ENCODE assay signal across 25 mouse cellular contexts in the genomic region with DNA sequence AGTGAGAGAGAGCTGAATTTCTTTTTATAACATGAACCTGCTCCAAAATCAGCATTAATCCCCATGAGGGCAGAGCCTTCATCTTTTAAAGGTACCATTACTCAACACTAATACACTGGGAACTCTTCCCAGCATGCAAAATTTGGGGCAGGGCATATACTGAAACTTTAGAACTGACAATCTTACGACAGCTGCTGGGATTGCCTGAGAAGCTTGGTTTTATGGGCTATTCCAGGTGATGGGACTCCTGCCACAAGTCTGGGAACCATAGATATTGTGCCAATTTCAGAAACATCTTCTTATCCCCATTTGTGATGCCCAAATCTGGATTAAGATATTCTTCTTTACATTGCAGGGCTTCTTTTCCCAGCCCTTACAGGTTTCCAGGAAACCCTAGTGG.
DNase-seq lines count a peak whose midpoint lies in the region; ATAC-seq and TF ChIP-seq lines count a peak whose summit lies in the region.
"Had no signal": no experiment of that assay in that cellular context is flagged by ENCODE, and none has a peak within 500 bp of the region (broad histone marks: within the 10 kb centered on the region; RNA-seq: fewer than 3 reads in every experiment).

No protein-coding gene starts in this region.

- no peak overlapping the region for H3K4me2 ChIP-seq in embryonic facial prominence, embryonic 14.5 days (ENCODE audit: low read depth, low read length)
- H3K4me2 ChIP-seq in myocyte (ENCODE audit: low read depth): peak overlapping the region; percentile 98
- H3K4me2 ChIP-seq: embryonic facial prominence, embryonic 12.5 days; embryonic facial prominence, embryonic 15.5 days; forebrain, embryonic 12.5 days had no signal

- H3K79me3 ChIP-seq in C2C12 (ENCODE audit: low read depth): no peaks in the 10 kb centered on the region

- no peak for TF ChIP-seq POLR2A in myocyte (IDR thresholded peaks at IDR 0.05; ENCODE audit: insufficient read length, low read depth)

- no peaks in the 10 kb centered on the region for H3K79me2 ChIP-seq in C2C12 (ENCODE audit: control insufficient read depth, insufficient read depth)
- no peaks in the 10 kb centered on the region for H3K79me2 ChIP-seq in myocyte (ENCODE audit: control insufficient read depth, insufficient read depth)

- DNase-seq in embryonic facial prominence, embryonic 14.5 days (ENCODE audit: low spot score): peak; percentile 15
- DNase-seq in embryonic facial prominence, embryonic 10.5 days (ENCODE audit: low spot score): no peak
- peak; percentile 17 for DNase-seq in gastrocnemius, adult 2 months
- no peak for DNase-seq in gastrocnemius, postnatal 10 days
- no peak for DNase-seq in cerebellum, postnatal 36 days
- DNase-seq: adrenal gland, adult 8-10 months; adrenal gland, postnatal 14 days; adrenal gland, postnatal 36 days; B cell, adult 2 months; cerebellum, adult 11-12 months; cerebellum, adult 2 months; cerebellum, postnatal 10 days; cerebellum, postnatal 25 days; embryo, embryonic 11 days had no signal

- no peaks in the 10 kb centered on the region for H3K36me3 ChIP-seq in embryonic facial prominence, embryonic 14.5 days (ENCODE audit: control insufficient read depth, insufficient read depth, low read length)
- no peaks in the 10 kb centered on the region for H3K36me3 ChIP-seq in embryonic facial prominence, embryonic 10.5 days (replicated peaks)
- H3K36me3 ChIP-seq in C2C12 (ENCODE audit: control insufficient read depth, insufficient read depth) (no peaks in the 10 kb centered on the region), myocyte (ENCODE audit: control insufficient read depth, insufficient read depth) (no peaks in the 10 kb centered on the region)
- H3K36me3 ChIP-seq: embryonic facial prominence, embryonic 12.5 days; embryonic facial prominence, embryonic 15.5 days; forebrain, embryonic 10.5 days; forebrain, embryonic 12.5 days had no signal

- H3K4me1 ChIP-seq in embryonic facial prominence, embryonic 14.5 days (ENCODE audit: control insufficient read depth, insufficient read depth, low read length): peaks cover 6% of the 10 kb centered on the region; the same call in 1 of the 2 replicates
- peaks cover 20% of the 10 kb centered on the region for H3K4me1 ChIP-seq in embryonic facial prominence, embryonic 10.5 days

- WGBS in embryonic facial prominence, embryonic 14.5 days: 53% methylated on average over 1 of the region's 1 CpGs
- 91% methylated on average over 1 of the region's 1 CpGs for WGBS in embryonic facial prominence, embryonic 10.5 days

- no peak overlapping the region for H3K4me3 ChIP-seq in embryonic facial prominence, embryonic 14.5 days (ENCODE audit: low read depth, low read length)
- no peak overlapping the region for H3K4me3 ChIP-seq in embryonic facial prominence, embryonic 10.5 days
- H3K4me3 ChIP-seq in gastrocnemius, adult 2 months: no peak overlapping the region
- H3K4me3 ChIP-seq in C2C12 (ENCODE audit: insufficient read depth, poor library complexity, severe bottlenecking) (no peak overlapping the region), myocyte (no peak overlapping the region)
- H3K4me3 ChIP-seq: embryonic facial prominence, embryonic 12.5 days; embryonic facial prominence, embryonic 15.5 days; erythroblast, embryonic 14.5 days; forebrain, embryonic 10.5 days; forebrain, embryonic 12.5 days had no signal

- no peak overlapping the region for H3ac ChIP-seq in C2C12 (ENCODE audit: control insufficient read depth, insufficient read length, low read depth)
- no peak overlapping the region for H3ac ChIP-seq in myocyte (ENCODE audit: control insufficient read depth, insufficient read length)

- H3K9ac ChIP-seq in embryonic facial prominence, embryonic 14.5 days (ENCODE audit: low read depth, low read length): no peak overlapping the region
- H3K9ac ChIP-seq: embryonic facial prominence, embryonic 12.5 days; embryonic facial prominence, embryonic 15.5 days; forebrain, embryonic 12.5 days had no signal

- H3K27ac ChIP-seq in embryonic facial prominence, embryonic 14.5 days (replicated peaks; ENCODE audit: low read depth, low read length): no peak overlapping the region
- H3K27ac ChIP-seq in embryonic facial prominence, embryonic 10.5 days (replicated peaks): no peak overlapping the region
- H3K27ac ChIP-seq in gastrocnemius, adult 2 months: 0 out of 2 replicates have a peak overlapping the region, but pooled peaks have one; percentile 85
- H3K27ac ChIP-seq: embryonic facial prominence, embryonic 15.5 days; forebrain, embryonic 10.5 days; forebrain, embryonic 12.5 days had no signal

- no peaks in the 10 kb centered on the region for H3K27me3 ChIP-seq in embryonic facial prominence, embryonic 14.5 days (replicated peaks; ENCODE audit: control insufficient read depth, insufficient read depth, low read length)
- H3K27me3 ChIP-seq in embryonic facial prominence, embryonic 10.5 days (replicated peaks; ENCODE audit: low read depth, poor library complexity, severe bottlenecking): no peaks in the 10 kb centered on the region; the same call in 1 of the 2 replicates
- H3K27me3 ChIP-seq in C2C12 (ENCODE audit: control insufficient read depth, insufficient read depth, insufficient read length) (no peaks in the 10 kb centered on the region), myocyte (ENCODE audit: control insufficient read depth, insufficient read depth, insufficient read length) (no peaks in the 10 kb centered on the region)
- H3K27me3 ChIP-seq: embryonic facial prominence, embryonic 12.5 days; embryonic facial prominence, embryonic 15.5 days; Patski had no signal

- no peak for TF ChIP-seq CTCF in gastrocnemius, adult 2 months (IDR thresholded peaks at IDR 0.05)
- TF ChIP-seq CTCF in C2C12 (IDR thresholded peaks at IDR 0.05; ENCODE audit: control insufficient read depth, insufficient read depth, insufficient read length): no peak

- intact Hi-C loops in gastrocnemius, adult 2 months (cut with DNase I): loop anchor here (5.0 to 10.0 kb wide), 2 partner anchors 548 to 845 kb away; no protein-coding TSS in a partner anchor

- H3K9me3 ChIP-seq in embryonic facial prominence, embryonic 14.5 days (ENCODE audit: control insufficient read depth, low read length): no peaks in the 10 kb centered on the region
- H3K9me3 ChIP-seq in embryonic facial prominence, embryonic 10.5 days: no peaks in the 10 kb centered on the region
- H3K9me3 ChIP-seq: embryonic facial prominence, embryonic 12.5 days; embryonic facial prominence, embryonic 15.5 days; forebrain, embryonic 10.5 days; forebrain, embryonic 12.5 days had no signal

- no peak for ATAC-seq in embryonic facial prominence, embryonic 14.5 days (ENCODE audit: low read depth)
- ATAC-seq: activated CD4-positive, CD25-positive, alpha-beta regulatory T cell, adult 4 months; forebrain, embryonic 14.5 days; forebrain, embryonic 16.5 days; Patski had no signal

TF ChIP-seq in C2C12, 6 proteins besides CTCF, POLR2A, EP300 and RAD21:
- TF ChIP-seq MYOD1 (IDR thresholded peaks at IDR 0.05; ENCODE audit: control insufficient read depth, insufficient read length, low read depth) (peak; percentile 32), MAX (IDR thresholded peaks at IDR 0.05) (no peak)
TF ChIP-seq in C2C12: peak in this region for 1.

TF ChIP-seq in myocyte, 11 proteins besides CTCF, POLR2A, EP300 and RAD21:
- TF ChIP-seq CEBPB (IDR thresholded peaks at IDR 0.05; ENCODE audit: insufficient read depth, poor library complexity, severe bottlenecking) (0 out of 2 replicates have a peak, but pooled peaks have one; percentile 25), USF1 (IDR thresholded peaks at IDR 0.05; ENCODE audit: low read depth) (no peak), SRF (IDR thresholded peaks at IDR 0.05; ENCODE audit: control insufficient read depth, insufficient read length, low read depth) (no peak), MYOG (IDR thresholded peaks at IDR 0.05; ENCODE audit: control insufficient read depth in 1 of 3, insufficient read depth in 1 of 3, insufficient read length in 2 of 3, low read depth in 2 of 3) (peak in 2 of 3 experiments; percentile 32 to 74), E2F4 (IDR thresholded peaks at IDR 0.05; ENCODE audit: insufficient read depth) (no peak), REST (IDR thresholded peaks at IDR 0.05; ENCODE audit: insufficient read depth, insufficient read length) (no peak), MYOD1 (IDR thresholded peaks at IDR 0.05; ENCODE audit: control insufficient read depth in 1 of 3, insufficient read length in 2 of 3, low read depth in 2 of 3) (peak; percentile 77 to 89 (median 82)), TCF12 (IDR thresholded peaks at IDR 0.05; ENCODE audit: insufficient read depth, poor library complexity, severe bottlenecking) (peak; percentile 60), MAX (IDR thresholded peaks at IDR 0.05; ENCODE audit: low read depth) (no peak), POLR2AphosphoS2 (IDR thresholded peaks at IDR 0.05; ENCODE audit: insufficient read length, low read depth) (no peak), TCF3 (IDR thresholded peaks at IDR 0.05; ENCODE audit: insufficient read length, low read depth) (no peak)

Comparison
In these comparisons a context has a peak if more than half of its experiments do, and no peak if none do; other contexts are left out.
1. DNase-seq: peak in embryonic facial prominence, embryonic 14.5 days (single experiment) and gastrocnemius, adult 2 months (single experiment); none in embryonic facial prominence, embryonic 10.5 days (single experiment), gastrocnemius, postnatal 10 days (single experiment) and cerebellum, postnatal 36 days (0 of 2).